Mouse (Mus musculus) monocyte, adult 59 days (primary cell): ENCODE measurements around the gene Gm2030. TPM values are rescaled to one million over a fixed set of nuclear protein-coding genes. Genes with fewer than 3 reads are reported as not detected.

Experiments used
- total RNA-seq, 2 experiments: library from RNA; stranded (reverse); gene quantifications; one replicate each; pipeline ENCODE4 v1.2.4; 2023

Gene Gm2030
- not detected for total RNA-seq

DNA sequence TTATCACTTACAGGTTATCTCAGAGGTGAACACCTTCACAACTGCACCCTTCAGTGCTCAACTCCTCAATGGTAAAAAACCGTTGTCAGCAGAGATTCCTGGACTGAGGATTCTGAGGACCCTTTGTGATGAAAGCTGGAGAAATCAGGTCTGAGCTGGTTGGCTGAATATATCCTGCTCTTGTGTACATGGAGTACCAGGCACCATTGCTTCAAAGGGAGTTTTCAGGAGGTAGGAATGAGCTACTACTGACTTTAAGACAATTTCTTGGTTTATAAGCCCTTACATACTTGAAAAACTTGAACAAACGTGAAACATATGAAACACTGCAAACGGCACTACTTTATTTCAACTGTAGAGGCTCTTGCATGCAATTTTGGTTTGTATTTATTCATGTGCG is at the start of gene Gm2030:
Gene Gm2030 (minus strand): TSS at position 101 of the 400 bp plus-strand sequence.

Other genes starting within 250 kb of the Gm2030 start
- not detected for gene Gm2012, start 78.7 kb downstream of the Gm2030 start, total RNA-seq
- not detected for gene Slx, start 235.5 kb upstream of the Gm2030 start, total RNA-seq